Comparison of ENCODE assay signal across 16 mouse cellular contexts in genomic region chr14:7422496-7422895, GRCm38 (mm10). TPM values are rescaled to one million over a fixed set of nuclear protein-coding genes. Genes with fewer than 3 reads are reported as not detected.
DNase-seq lines count a peak whose midpoint lies in the region.
"Had no signal": no experiment of that assay in that cellular context is flagged by ENCODE, and none has a peak within 500 bp of the region (broad histone marks: within the 10 kb centered on the region; RNA-seq: fewer than 3 reads in every experiment).

No protein-coding gene starts in this region.

- peak; percentile 2 for DNase-seq in R1 (ENCODE audit: low read depth, low spot score)
- peak; percentile 4 for DNase-seq in gastrocnemius, postnatal 25 days
- peak; percentile 86 for DNase-seq in heart, adult 11 months
- DNase-seq in kidney, adult 18-20 months: peak; percentile 2

RNA-seq across cellular contexts. Expression of gene Gm3755, which starts 28.2 kb away (rescaled TPM):
- total RNA-seq in gastrocnemius, postnatal 25 days (2021): not detected
- total RNA-seq: adrenal gland, adult 18-20 months; adrenal gland, adult 2 months; adrenal gland, adult 8-10 months; adrenal gland, postnatal 14 days; adrenal gland, postnatal 25 days; adrenal gland, postnatal 36 days; adrenal gland, postnatal 4 days; CH12.LX; ES-E14; G1E; MEL had no signal

RNA-seq across cellular contexts. Expression of gene Gm8374, which starts 57.6 kb away (rescaled TPM):
- not detected for total RNA-seq in gastrocnemius, postnatal 25 days (2021)
- total RNA-seq: adrenal gland, adult 18-20 months; adrenal gland, adult 2 months; adrenal gland, adult 8-10 months; adrenal gland, postnatal 10 days; adrenal gland, postnatal 14 days; adrenal gland, postnatal 25 days; adrenal gland, postnatal 36 days; adrenal gland, postnatal 4 days; CH12.LX; ES-E14; MEL had no signal

Comparison
In these comparisons a context has a peak if more than half of its experiments do, and no peak if none do; other contexts are left out.
1. Peak in every context shown above with its lines: DNase-seq.
2. DNase-seq: peak in every context shown above with its lines; median percentile 86 in heart, adult 11 months; 4 in gastrocnemius, postnatal 25 days; 2 in R1; 2 in kidney, adult 18-20 months.